Mouse (Mus musculus): ENCODE measurements around the gene Acot4.
"Not testable (repeated sequence)": the region's sequence is repeated elsewhere in the genome, so short reads cannot be mapped to it uniquely, and the experiment has no call there.

Acot4 gene

GRCm38 (mm10) chr12:84071696-84072095 is 33.5 kb downstream of the Acot4 start:
- peak; percentile 93 for ATAC-seq (ENCODE audit: low TSS enrichment)

GRCm38 (mm10) chr12:84077371-84077990 is 39.3 kb downstream of the Acot4 start:
- ATAC-seq (ENCODE audit: low TSS enrichment) = no peak

- ATAC-seq (ENCODE audit: low TSS enrichment) = no peak
Observed at GRCm38 (mm10) chr12:84083842-84084241, 45.7 kb downstream of the Acot4 start.

GRCm38 (mm10) chr12:84084581-84084980 is 46.4 kb downstream of the Acot4 start:
- ATAC-seq (ENCODE audit: low TSS enrichment) = no peak

GRCm38 (mm10) chr12:84094666-84095065 is 56.5 kb downstream of the Acot4 start:
- not testable (repeated sequence) for ATAC-seq (ENCODE audit: low TSS enrichment)
